Mouse (Mus musculus) bone marrow, adult 2 months (tissue): Measurements from ENCODE around the gene Mcm10. TPM values are rescaled to one million over a fixed set of nuclear protein-coding genes. Genes with fewer than 3 reads are reported as not detected.

Experiments used
- H3K27ac ChIP-seq: fragments of 200-500 bp; 2 replicates; pipeline ENCODE4 v1.5.1; 2012; ENCODE audit warnings: low read depth, mild to moderate bottlenecking, control low read depth, inconsistent platforms, low read length; ENCODE audit not compliant: control insufficient read depth, poor library complexity, insufficient read depth
- H3K4me1 ChIP-seq: fragments of 200-500 bp; 2 replicates; pipeline ENCODE4 v1.6.1; 2011; ENCODE audit warnings: low read length; ENCODE audit not compliant: control insufficient read depth, insufficient read depth
- H3K4me3 ChIP-seq: fragments of 200-500 bp; replicated peaks from 2 replicates; pipeline ENCODE3; 2011; ENCODE audit warnings: mild to moderate bottlenecking, low read depth, low read length, control low read depth; ENCODE audit not compliant: control insufficient read depth
- CTCF ChIP-seq: fragments of 200-500 bp; IDR thresholded peaks from 2 replicates; pipeline ENCODE4 v1.5.1; 2011; ENCODE audit warnings: low read length, control low read depth; ENCODE audit not compliant: control insufficient read depth, insufficient read depth
- POLR2A ChIP-seq: fragments of 200-500 bp; IDR thresholded peaks from 2 replicates; pipeline ENCODE4 v1.6.1; 2011; ENCODE audit warnings: low read depth, mild to moderate bottlenecking, control low read depth, low read length, borderline replicate concordance; ENCODE audit not compliant: control insufficient read depth
- WGBS: fragments of 180-500 bp; shearing (Covaris S2); methylation state at CpG from one replicate; pipeline ENCODE4 v1.1.7; 2018; 5-methylcytosine and 5-hydroxymethylcytosine counted together
- polyA plus RNA-seq: library from polyadenylated mRNA; stranded (reverse); fragments of >200 nt; gene quantifications from 2 replicates; pipeline ENCODE4 v1.2.4, GENCODE M21; 2011; ENCODE audit warnings: low replicate concordance; ENCODE audit not compliant: missing spikeins, insufficient read depth, insufficient read length

Mcm10 gene
- polyA plus RNA-seq, 1 experiment = 92.2 TPM

- TF ChIP-seq CTCF = no peak
- TF ChIP-seq POLR2A = no peak
- no peaks in the 10 kb centered on the region; the same call in 1 of the 2 replicates for H3K4me1 ChIP-seq
Measured at GRCm38 (mm10) chr2:5036411-5037076, 24.0 kb upstream of the Mcm10 start.

GRCm38 (mm10) chr2:5035241-5035640 is 22.6 kb upstream of the Mcm10 start:
- Histone ChIP-seq H3K4me3 (no peak overlapping the region), H3K4me1 (no peaks in the 10 kb centered on the region; the same call in 1 of the 2 replicates), H3K27ac (no peak overlapping the region)
- TF ChIP-seq CTCF = no peak
- TF ChIP-seq POLR2A = no peak
- WGBS = 87% methylated on average over 9 of the region's 9 CpGs

More at GRCm38 (mm10) chr2:5036411-5037076, 24.0 kb upstream of the Mcm10 start:
- no peak overlapping the region for H3K4me3 ChIP-seq
- no peak overlapping the region for H3K27ac ChIP-seq
- WGBS = 79% methylated on average over 10 of the region's 10 CpGs

- TF ChIP-seq POLR2A (no peak), CTCF (no peak)
- Histone ChIP-seq H3K4me3 (no peak overlapping the region), H3K27ac (no peak overlapping the region), H3K4me1 (no peaks in the 10 kb centered on the region; the same call in 1 of the 2 replicates)
- WGBS = 72% methylated on average over 8 of the region's 8 CpGs
Measured at GRCm38 (mm10) chr2:5034801-5035200, 22.2 kb upstream of the Mcm10 start.

GRCm38 (mm10) chr2:5033546-5034420 is 21.2 kb upstream of the Mcm10 start:
- no peak overlapping the region for H3K4me3 ChIP-seq
- no peak overlapping the region for H3K27ac ChIP-seq
- WGBS = 65% methylated on average over 15 of the region's 15 CpGs
- H3K4me1 ChIP-seq = no peaks in the 10 kb centered on the region; the same call in 1 of the 2 replicates
- TF ChIP-seq POLR2A (no peak), CTCF (no peak)

GRCm38 (mm10) chr2:5032665-5033064 is 20.1 kb upstream of the Mcm10 start:
- no peak overlapping the region for H3K4me3 ChIP-seq
- TF ChIP-seq POLR2A = no peak
- TF ChIP-seq CTCF = no peak
- H3K4me1 ChIP-seq = no peaks in the 10 kb centered on the region; the same call in 1 of the 2 replicates
- no peak overlapping the region for H3K27ac ChIP-seq
- 86% methylated on average over 5 of the region's 5 CpGs for WGBS

- TF ChIP-seq POLR2A (no peak), CTCF (no peak)
- no peaks in the 10 kb centered on the region; the same call in 1 of the 2 replicates for H3K4me1 ChIP-seq
- WGBS = 92% methylated on average over 7 of the region's 7 CpGs
- no peak overlapping the region for H3K4me3 ChIP-seq
- H3K27ac ChIP-seq = no peak overlapping the region
Measured at GRCm38 (mm10) chr2:5031215-5031614, 18.6 kb upstream of the Mcm10 start.

- Histone ChIP-seq H3K4me1 (no peaks in the 10 kb centered on the region; the same call in 1 of the 2 replicates), H3K4me3 (no peak overlapping the region), H3K27ac (no peak overlapping the region)
- no peak for TF ChIP-seq POLR2A
- TF ChIP-seq CTCF = no peak
- 93% methylated on average over 4 of the region's 4 CpGs for WGBS
Measured at GRCm38 (mm10) chr2:5029808-5030207, 17.2 kb upstream of the Mcm10 start.

GRCm38 (mm10) chr2:5028047-5028446 is 15.5 kb upstream of the Mcm10 start:
- TF ChIP-seq CTCF (no peak), POLR2A (no peak)
- H3K4me1 ChIP-seq = no peaks in the 10 kb centered on the region
- no peak overlapping the region for H3K27ac ChIP-seq
- H3K4me3 ChIP-seq = no peak overlapping the region
- 93% methylated on average over 7 of the region's 7 CpGs for WGBS
